11 mouse cellular contexts compared by ENCODE assay signal in genomic region chr16:37809623-37809992, GRCm38 (mm10). TPM values are rescaled to one million over a fixed set of nuclear protein-coding genes. Genes with fewer than 3 reads are reported as not detected.
A peak's percentile ranks its signal among the peaks of the same experiment; 100 is the strongest.
DNase-seq lines count a peak whose midpoint lies in the region; ATAC-seq and TF ChIP-seq lines count a peak whose summit lies in the region.
"Had no signal": no experiment of that assay in that cellular context is flagged by ENCODE, and none has a peak within 500 bp of the region (broad histone marks: within the 10 kb centered on the region; RNA-seq: fewer than 3 reads in every experiment).

No protein-coding gene starts in this region.

- no peak for ATAC-seq in kidney, embryonic 14.5 days (ENCODE audit: low FRiP score, low TSS enrichment)
- no peak for ATAC-seq in embryonic facial prominence, embryonic 13.5 days (ENCODE audit: insufficient number of reproducible peaks, insufficient read depth, low FRiP score, low TSS enrichment, low read depth)
- ATAC-seq in hindbrain, embryonic 14.5 days (ENCODE audit: low FRiP score): no peak

- no peak overlapping the region for H3K9ac ChIP-seq in kidney, embryonic 14.5 days (ENCODE audit: low read depth, low read length)
- no peak overlapping the region for H3K9ac ChIP-seq in embryonic facial prominence, embryonic 13.5 days
- no peak overlapping the region for H3K9ac ChIP-seq in hindbrain, embryonic 14.5 days

- H3K27me3 ChIP-seq in kidney, embryonic 14.5 days (ENCODE audit: control insufficient read depth, insufficient read depth, low read length): no peaks in the 10 kb centered on the region
- no peaks in the 10 kb centered on the region for H3K27me3 ChIP-seq in embryonic facial prominence, embryonic 13.5 days
- no peaks in the 10 kb centered on the region for H3K27me3 ChIP-seq in hindbrain, embryonic 14.5 days (ENCODE audit: control insufficient read depth, insufficient read depth, low read length)

- H3K27ac ChIP-seq in kidney, embryonic 14.5 days (ENCODE audit: low read depth, low read length): peak overlapping the region; percentile 67; the same call in 1 of the 2 replicates
- H3K27ac ChIP-seq in embryonic facial prominence, embryonic 13.5 days: peak overlapping the region; percentile 88
- H3K27ac ChIP-seq in hindbrain, embryonic 14.5 days: 0 out of 2 replicates have a peak overlapping the region, but pooled peaks have one; percentile 9

- H3K36me3 ChIP-seq in kidney, embryonic 14.5 days (ENCODE audit: control insufficient read depth, insufficient read depth, low read length): peaks cover 13% of the 10 kb centered on the region
- H3K36me3 ChIP-seq in embryonic facial prominence, embryonic 13.5 days: peaks cover 27% of the 10 kb centered on the region
- no peaks in the 10 kb centered on the region for H3K36me3 ChIP-seq in hindbrain, embryonic 14.5 days (replicated peaks; ENCODE audit: control insufficient read depth, insufficient read depth)

- no peak for DNase-seq in kidney, adult 9 months
- peak; percentile 37 for DNase-seq in brain, embryonic 14.5 days (ENCODE audit: low read depth)
- no peak for DNase-seq in hindbrain, embryonic 14.5 days (ENCODE audit: low spot score)
- no peak for DNase-seq in right cerebral cortex, adult 2 months (ENCODE audit: low spot score in 2 of 2)
- DNase-seq in thymus, postnatal 36 days: no peak
- no peak for DNase-seq in cerebellum, adult 8-10 months
- DNase-seq: adrenal gland, postnatal 25 days; spleen, adult 18-20 months had no signal

- H3K4me3 ChIP-seq in kidney, embryonic 14.5 days (ENCODE audit: low read length): no peak overlapping the region
- H3K4me3 ChIP-seq in embryonic facial prominence, embryonic 13.5 days: no peak overlapping the region
- H3K4me3 ChIP-seq in hindbrain, embryonic 14.5 days (replicated peaks; ENCODE audit: low read length): no peak overlapping the region

- peaks cover 17% of the 10 kb centered on the region; the same call in 1 of the 2 replicates for H3K4me1 ChIP-seq in kidney, embryonic 14.5 days (ENCODE audit: control insufficient read depth, insufficient read depth, low read length)
- H3K4me1 ChIP-seq in embryonic facial prominence, embryonic 13.5 days: peaks cover 72% of the 10 kb centered on the region
- peaks cover 21% of the 10 kb centered on the region for H3K4me1 ChIP-seq in hindbrain, embryonic 14.5 days (replicated peaks; ENCODE audit: control insufficient read depth, insufficient read depth, low read length)

- no peak overlapping the region for H3K4me2 ChIP-seq in kidney, embryonic 14.5 days (replicated peaks; ENCODE audit: low read depth, low read length)
- peak overlapping the region; percentile 22; the same call in 1 of the 2 replicates for H3K4me2 ChIP-seq in embryonic facial prominence, embryonic 13.5 days
- H3K4me2 ChIP-seq in hindbrain, embryonic 14.5 days (replicated peaks): no peak overlapping the region

- 0 out of 2 replicates have a peak, but pooled peaks cover 2% of the 10 kb centered on the region for H3K9me3 ChIP-seq in kidney, embryonic 14.5 days (ENCODE audit: control insufficient read depth, low read length)
- no peaks in the 10 kb centered on the region for H3K9me3 ChIP-seq in embryonic facial prominence, embryonic 13.5 days
- H3K9me3 ChIP-seq in hindbrain, embryonic 14.5 days (ENCODE audit: control insufficient read depth, low read length): no peaks in the 10 kb centered on the region
- H3K9me3 ChIP-seq: G1E had no signal

- 63% methylated on average over 6 of the region's 6 CpGs for WGBS in kidney, embryonic 14.5 days
- WGBS in embryonic facial prominence, embryonic 13.5 days: 56% methylated on average over 6 of the region's 6 CpGs
- WGBS in hindbrain, embryonic 14.5 days: 74% methylated on average over 6 of the region's 6 CpGs

- TF ChIP-seq POLR2A in brain, embryonic 14.5 days (IDR thresholded peaks at IDR 0.05; ENCODE audit: borderline replicate concordance, extremely low read depth, insufficient read depth, insufficient read length, poor library complexity, severe bottlenecking): no peak

- TF ChIP-seq CTCF in brain, embryonic 14.5 days (IDR thresholded peaks at IDR 0.05; ENCODE audit: borderline replicate concordance, extremely low read depth, insufficient read depth, insufficient read length): no peak

RNA-seq across cellular contexts. Expression of gene Fstl1, which starts 32.9 kb away (rescaled TPM):
- 522 and 589 TPM in 2 replicates for polyA plus RNA-seq in kidney, embryonic 14.5 days (2014; fragmentation: Nextera tagmentation; extraction: Ambion mirVana)
- polyA plus RNA-seq in brain, embryonic 14.5 days (2012; rRNA removed): 54.2 and 79.7 TPM in 2 replicates
- 683 and 792 TPM in 2 replicates for polyA plus RNA-seq in embryonic facial prominence, embryonic 13.5 days (2015; fragmentation: Nextera tagmentation; extraction: Ambion mirVana)
- 111 and 126 TPM in 2 replicates for polyA plus RNA-seq in hindbrain, embryonic 14.5 days (2014; fragmentation: Nextera tagmentation; extraction: Ambion mirVana)

RNA-seq across cellular contexts. Expression of gene Gm36028, which starts 51.3 kb away (rescaled TPM):
- 0.26 TPM in 1 of 2 replicates, not detected in the other for polyA plus RNA-seq in kidney, embryonic 14.5 days (2014; fragmentation: Nextera tagmentation; extraction: Ambion mirVana)
- 0.25 and 0.43 TPM in 2 replicates for polyA plus RNA-seq in brain, embryonic 14.5 days (2012; rRNA removed)
- polyA plus RNA-seq in embryonic facial prominence, embryonic 13.5 days (2015; fragmentation: Nextera tagmentation; extraction: Ambion mirVana): 0.23 and 0.25 TPM in 2 replicates
- polyA plus RNA-seq in hindbrain, embryonic 14.5 days (2014; fragmentation: Nextera tagmentation; extraction: Ambion mirVana): not detected in 2 replicates
- polyA plus RNA-seq: G1E had no signal

RNA-seq across cellular contexts. Expression of gene Lrrc58, which starts 58.6 kb away (rescaled TPM):
- polyA plus RNA-seq in kidney, embryonic 14.5 days (2014; fragmentation: Nextera tagmentation; extraction: Ambion mirVana): 51.5 and 78.1 TPM in 2 replicates
- polyA plus RNA-seq in brain, embryonic 14.5 days (2012; rRNA removed): 21.9 and 32.2 TPM in 2 replicates
- polyA plus RNA-seq in embryonic facial prominence, embryonic 13.5 days (2015; fragmentation: Nextera tagmentation; extraction: Ambion mirVana): 63.6 and 63.7 TPM in 2 replicates
- 57.1 and 59.9 TPM in 2 replicates for polyA plus RNA-seq in hindbrain, embryonic 14.5 days (2014; fragmentation: Nextera tagmentation; extraction: Ambion mirVana)

Comparison
In these comparisons a context has a peak if more than half of its experiments do, and no peak if none do; other contexts are left out.
1. H3K27ac ChIP-seq: peak in every context shown above with its lines; median percentile 88 in embryonic facial prominence, embryonic 13.5 days; 67 in kidney, embryonic 14.5 days; 9 in hindbrain, embryonic 14.5 days.